Comparison of ENCODE assay signal across 30 mouse cellular contexts in the genomic region with DNA sequence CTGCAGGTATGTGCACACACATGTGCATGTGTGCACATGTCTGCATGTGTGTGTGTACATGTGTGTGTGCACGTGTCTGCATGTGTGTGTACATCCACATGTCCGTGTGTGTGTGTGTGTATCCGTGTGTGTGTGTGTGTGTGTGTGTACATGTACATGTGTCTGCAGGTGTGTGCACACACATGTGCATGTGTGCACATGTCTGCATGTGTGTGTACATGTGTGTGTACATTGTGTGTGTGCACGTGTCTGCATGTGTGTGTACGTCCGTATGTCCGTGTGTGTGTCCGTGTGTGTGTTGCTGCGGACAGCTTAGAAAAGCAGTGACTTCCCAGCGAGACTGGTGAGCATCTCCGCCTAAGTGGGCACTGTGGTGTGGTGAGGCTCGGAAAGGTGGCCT.
"Had no signal": no experiment of that assay in that cellular context is flagged by ENCODE, and none has a peak within 500 bp of the region (broad histone marks: within the 10 kb centered on the region; RNA-seq: fewer than 3 reads in every experiment).

No protein-coding gene starts in this region.

- H3K36me3 ChIP-seq: liver, embryonic 12.5 days; liver, embryonic 13.5 days; liver, embryonic 15.5 days; lung, embryonic 15.5 days; midbrain, embryonic 10.5 days; midbrain, embryonic 12.5 days; midbrain, embryonic 13.5 days; midbrain, embryonic 15.5 days had no signal

- H3K9ac ChIP-seq: limb, embryonic 12.5 days; limb, embryonic 13.5 days; limb, embryonic 15.5 days; liver, embryonic 12.5 days; liver, embryonic 13.5 days; liver, embryonic 14.5 days; liver, embryonic 15.5 days; liver, postnatal 0 days; lung, embryonic 14.5 days; lung, embryonic 15.5 days; midbrain, embryonic 12.5 days; midbrain, embryonic 13.5 days; midbrain, embryonic 15.5 days had no signal

- H3K9me3 ChIP-seq: limb, embryonic 10.5 days; limb, embryonic 12.5 days; limb, embryonic 13.5 days; limb, embryonic 15.5 days; liver, embryonic 12.5 days; liver, embryonic 13.5 days; liver, embryonic 15.5 days; lung, embryonic 15.5 days; megakaryocyte, embryonic 14.5 days; midbrain, embryonic 10.5 days; midbrain, embryonic 12.5 days; midbrain, embryonic 13.5 days; midbrain, embryonic 15.5 days had no signal

- H3K27ac ChIP-seq: limb, embryonic 10.5 days; limb, embryonic 12.5 days; limb, embryonic 13.5 days; limb, embryonic 15.5 days; liver, embryonic 12.5 days; liver, embryonic 13.5 days; liver, embryonic 14.5 days; liver, embryonic 15.5 days; lung, embryonic 15.5 days; macrophage; midbrain, embryonic 10.5 days; midbrain, embryonic 12.5 days; midbrain, embryonic 13.5 days; midbrain, embryonic 15.5 days had no signal

- DNase-seq: left cerebral cortex, postnatal 4 days; liver; liver, embryonic 13.5 days; liver, postnatal 0 days; lung, adult 18-20 months; lung, adult 2 months; lung, embryonic 14.5 days; lung, postnatal 10 days; lung, postnatal 14 days; lung, postnatal 36 days; lung, postnatal 4 days; midbrain, embryonic 14.5 days had no signal

- ATAC-seq: liver, embryonic 12.5 days; liver, postnatal 0 days; lung, postnatal 0 days; midbrain, embryonic 13.5 days; midbrain, embryonic 15.5 days; midbrain, embryonic 16.5 days had no signal

- H3K4me1 ChIP-seq: liver, embryonic 12.5 days; megakaryocyte, embryonic 14.5 days had no signal

- H3K4me3 ChIP-seq: limb, embryonic 10.5 days; limb, embryonic 12.5 days; limb, embryonic 13.5 days; limb, embryonic 15.5 days; liver, embryonic 12.5 days; liver, embryonic 13.5 days; liver, embryonic 15.5 days; lung, embryonic 15.5 days; megakaryocyte, embryonic 14.5 days; midbrain, embryonic 10.5 days; midbrain, embryonic 12.5 days; midbrain, embryonic 13.5 days; midbrain, embryonic 15.5 days had no signal

- H3K4me2 ChIP-seq: limb, embryonic 12.5 days; limb, embryonic 13.5 days; limb, embryonic 15.5 days; liver, embryonic 11.5 days; liver, embryonic 12.5 days; liver, embryonic 13.5 days; liver, embryonic 15.5 days; lung, embryonic 14.5 days; lung, embryonic 15.5 days; midbrain, embryonic 11.5 days; midbrain, embryonic 12.5 days; midbrain, embryonic 13.5 days; midbrain, embryonic 15.5 days had no signal

- H3K27me3 ChIP-seq: limb, embryonic 12.5 days; limb, embryonic 13.5 days; limb, embryonic 15.5 days; lung, embryonic 15.5 days had no signal
